Mouse (Mus musculus): ENCODE data around the gene Tnip1. TPM values are rescaled to one million over a fixed set of nuclear protein-coding genes. Genes with fewer than 3 reads are reported as not detected.

Gene Tnip1
- total and polyA plus RNA-seq, 3 experiments, result 36.1 to 137 (median 67.8) TPM

- TF ChIP-seq MYC (IDR thresholded peaks at IDR 0.05; ENCODE audit: low read depth, low read length) (no peak), MAX (IDR thresholded peaks at IDR 0.05; ENCODE audit: low read length) (no peak), ETS1 (conservative IDR thresholded peaks at IDR 0.05; ENCODE audit: low read depth, low read length) (no peak), TBP (conservative IDR thresholded peaks at IDR 0.05; ENCODE audit: low read depth, low read length) (no peak), ZMIZ1 (IDR thresholded peaks at IDR 0.05; ENCODE audit: low read depth, low read length) (no peak), E2F4 (IDR thresholded peaks at IDR 0.05; ENCODE audit: insufficient replicate concordance, low read depth, low read length) (no peak), HCFC1 (IDR thresholded peaks at IDR 0.05; ENCODE audit: low read depth, low read length) (no peak), MAZ (IDR thresholded peaks at IDR 0.05; ENCODE audit: low read depth, low read length) (no peak), UBTF (IDR thresholded peaks at IDR 0.05; ENCODE audit: low read depth, low read length) (no peak), TCF12 (IDR thresholded peaks at IDR 0.05; ENCODE audit: low read depth, low read length) (no peak), MXI1 (IDR thresholded peaks at IDR 0.05; ENCODE audit: low read depth, low read length) (no peak), CHD1 (IDR thresholded peaks at IDR 0.05; ENCODE audit: low read depth, low read length) (no peak), USF1 (IDR thresholded peaks at IDR 0.05; ENCODE audit: low read depth, low read length) (no peak), NELFE (IDR thresholded peaks at IDR 0.05; ENCODE audit: low read depth, low read length) (no peak), NRF1 (IDR thresholded peaks at IDR 0.05; ENCODE audit: low read depth, low read length) (no peak)
- Histone ChIP-seq H3K4me3 (replicated peaks in 1 of 3; ENCODE audit: low read depth in 2 of 3, low read length in 2 of 3, poor library complexity in 1 of 3) (no peak overlapping the region), H3K4me1 (ENCODE audit: control insufficient read depth in 1 of 2, insufficient read depth in 2 of 2) (peaks cover 17 to 58% of the 10 kb centered on the region in 2 experiments), H3K9ac (ENCODE audit: insufficient read depth, low read depth) (no peak overlapping the region), H3K36me3 (replicated peaks in 1 of 2; ENCODE audit: control insufficient read depth in 1 of 2, insufficient read depth in 1 of 2, low read length in 1 of 2) (peaks cover 62 to 91% of the 10 kb centered on the region in 2 experiments), H3K4me2 (ENCODE audit: insufficient read depth, low read depth, poor library complexity, severe bottlenecking) (no peak overlapping the region), H3K27ac (ENCODE audit: insufficient read depth, low read depth) (0 out of 2 replicates have a peak overlapping the region, but pooled peaks have one; percentile 1), H3K79me2 (replicated peaks; ENCODE audit: control insufficient read depth, extremely low read depth, insufficient read depth, poor library complexity, severe bottlenecking) (peaks cover 71% of the 10 kb centered on the region), H3K9me3 (replicated peaks; ENCODE audit: low read length) (no peaks in the 10 kb centered on the region), H3K27me3 (replicated peaks) (no peaks in the 10 kb centered on the region)
- in situ Hi-C loops (cut with MboI; ENCODE audit: low pct_ligation_motif_present, low pct_unique_long_range_greater_than_20kb, low sequenced_read_pairs) (no loop called here), dilution Hi-C loops (cut with MboI; ENCODE audit: extremely low pct_ligation_motif_present, extremely low pct_unique_long_range_greater_than_20kb, low sequenced_read_pairs) (no loop called here)
- DNase-seq (ENCODE audit: extremely low read depth), result peak; percentile 36
Measured at GRCm38 (mm10) chr11:54944702-54945101, 18.0 kb downstream of the Tnip1 start.

GRCm38 (mm10) chr11:54940056-54940455 lies 22.7 kb downstream of the Tnip1 start:
- no peaks in the 10 kb centered on the region for H3K9me3 ChIP-seq (replicated peaks; ENCODE audit: low read length)
- H3K4me1 ChIP-seq (ENCODE audit: control insufficient read depth in 1 of 2, insufficient read depth in 2 of 2), result peaks cover 30 to 65% of the 10 kb centered on the region in 2 experiments
- no peak for DNase-seq (ENCODE audit: extremely low read depth)
- TF ChIP-seq JUND (conservative IDR thresholded peaks at IDR 0.05; ENCODE audit: low read depth, low read length), result no peak
- H3K27me3 ChIP-seq (replicated peaks), result no peaks in the 10 kb centered on the region
- peaks cover 77 to 97% of the 10 kb centered on the region in 2 experiments for H3K36me3 ChIP-seq (replicated peaks in 1 of 2; ENCODE audit: control insufficient read depth in 1 of 2, insufficient read depth in 1 of 2, low read length in 1 of 2)
- no peak overlapping the region for H3K4me3 ChIP-seq (replicated peaks in 1 of 3; ENCODE audit: low read depth in 2 of 3, low read length in 2 of 3, poor library complexity in 1 of 3)
- in situ Hi-C loops (cut with MboI; ENCODE audit: low pct_ligation_motif_present, low pct_unique_long_range_greater_than_20kb, low sequenced_read_pairs) (no loop called here), dilution Hi-C loops (cut with MboI; ENCODE audit: extremely low pct_ligation_motif_present, extremely low pct_unique_long_range_greater_than_20kb, low sequenced_read_pairs) (no loop called here)
- no peak overlapping the region for H3K4me2 ChIP-seq (ENCODE audit: insufficient read depth, low read depth, poor library complexity, severe bottlenecking)
- no peak overlapping the region for H3K9ac ChIP-seq (ENCODE audit: insufficient read depth, low read depth)
- H3K27ac ChIP-seq (ENCODE audit: insufficient read depth, low read depth), result no peak overlapping the region
- H3K79me2 ChIP-seq (replicated peaks; ENCODE audit: control insufficient read depth, extremely low read depth, insufficient read depth, poor library complexity, severe bottlenecking), result peaks cover 38% of the 10 kb centered on the region
